Mouse (Mus musculus) testis, adult 2 months (tissue): ENCODE measurements around the gene Agbl5. TPM values are rescaled to one million over a fixed set of nuclear protein-coding genes. Genes with fewer than 3 reads are reported as not detected.

ENCODE experiments used
- H3K27ac ChIP-seq: fragments of 200-500 bp; 2 replicates; pipeline ENCODE4 v1.5.1; 2012; ENCODE audit warnings: low read depth, low read length; ENCODE audit not compliant: control insufficient read depth, insufficient read depth
- H3K27me3 ChIP-seq: fragments of 200-500 bp; 2 replicates; pipeline ENCODE4 v1.6.1; 2012; ENCODE audit warnings: mild to moderate bottlenecking, low read length, moderate library complexity; ENCODE audit not compliant: control insufficient read depth, insufficient read depth
- H3K36me3 ChIP-seq: fragments of 200-500 bp; 2 replicates; pipeline ENCODE4 v1.6.1; 2012; ENCODE audit warnings: mild to moderate bottlenecking, low read length; ENCODE audit not compliant: control insufficient read depth, insufficient read depth
- H3K4me1 ChIP-seq: fragments of 200-500 bp; 2 replicates; pipeline ENCODE4 v1.6.1; 2012; ENCODE audit warnings: low read length; ENCODE audit not compliant: control insufficient read depth, insufficient read depth
- H3K4me3 ChIP-seq: fragments of 200-500 bp; 2 replicates; pipeline ENCODE4 v1.5.1; 2012; ENCODE audit warnings: low read depth, mild to moderate bottlenecking, low read length, moderate library complexity, mixed read lengths; ENCODE audit not compliant: control insufficient read depth
- CTCF ChIP-seq: fragments of 200-500 bp; IDR thresholded peaks from 2 replicates; pipeline ENCODE4 v1.5.1; 2012; ENCODE audit warnings: low read depth, mild to moderate bottlenecking, inconsistent platforms, low read length, moderate library complexity; ENCODE audit not compliant: control insufficient read depth, insufficient read depth, insufficient replicate concordance
- POLR2A ChIP-seq: fragments of 200-500 bp; IDR thresholded peaks from 2 replicates; pipeline ENCODE4 v1.6.1; 2012; ENCODE audit warnings: low read depth, mild to moderate bottlenecking, inconsistent platforms, low read length, moderate library complexity; ENCODE audit not compliant: control insufficient read depth
- polyA plus RNA-seq: library from polyadenylated mRNA; depleted of rRNA; stranded (reverse); fragments of >200 nt; gene quantifications from 2 replicates; pipeline ENCODE4 v1.2.3, GENCODE M21; 2012; rRNA removed

Agbl5 gene
- polyA plus RNA-seq, 1 experiment: 489 TPM

DNA sequence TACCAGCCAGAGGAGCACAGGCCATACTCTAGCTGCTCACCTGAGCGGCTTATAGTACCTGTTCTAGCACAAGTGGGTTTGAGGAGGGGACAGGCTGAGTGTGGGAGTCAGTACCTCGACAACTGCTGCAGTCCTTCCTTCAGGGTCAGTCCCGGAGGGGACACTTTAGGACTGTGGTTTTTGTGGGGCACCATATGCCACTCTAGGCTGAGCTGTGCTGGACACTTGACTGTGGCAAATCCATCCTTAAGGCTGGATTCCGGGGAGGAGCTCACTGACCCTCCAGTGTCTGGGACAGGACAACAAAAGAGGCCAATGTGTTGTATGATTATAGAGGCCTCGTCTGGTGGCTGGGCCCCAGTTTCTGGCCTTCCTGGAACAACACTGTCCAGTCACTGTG is 64.1 kb downstream of the Agbl5 start:
- Histone ChIP-seq H3K27me3 (no peaks in the 10 kb centered on the region), H3K4me1 (peaks cover 8% of the 10 kb centered on the region), H3K36me3 (peaks cover 10% of the 10 kb centered on the region), H3K27ac (no peak overlapping the region), H3K4me3 (no peak overlapping the region)
- no peak for TF ChIP-seq CTCF
- TF ChIP-seq POLR2A: no peak

DNA sequence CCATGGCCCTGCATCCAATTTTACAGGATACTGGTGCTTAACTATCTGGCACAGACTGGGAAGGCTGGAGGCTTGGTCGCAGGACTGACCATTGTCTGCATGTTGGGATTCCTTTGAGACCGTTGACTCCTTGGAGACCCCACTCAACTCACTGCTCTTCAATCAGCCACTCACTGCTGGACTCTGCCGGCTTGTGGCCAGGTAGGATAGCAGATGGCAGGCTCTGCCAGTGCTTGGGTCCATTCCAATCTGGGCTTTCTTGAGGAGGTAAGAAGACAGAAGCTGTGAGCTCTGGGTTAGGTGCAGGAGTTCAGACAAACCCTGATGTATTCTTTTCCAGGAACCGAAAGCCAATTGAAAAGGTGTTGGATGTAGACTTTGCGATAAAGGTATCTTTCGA is 65.6 kb downstream of the Agbl5 start:
- TF ChIP-seq POLR2A: no peak
- TF ChIP-seq CTCF: no peak
- no peak overlapping the region for H3K4me3 ChIP-seq
- no peak overlapping the region for H3K27ac ChIP-seq
- peaks cover 7% of the 10 kb centered on the region for H3K4me1 ChIP-seq
- peaks cover 10% of the 10 kb centered on the region for H3K36me3 ChIP-seq
- no peaks in the 10 kb centered on the region for H3K27me3 ChIP-seq

GRCm38 (mm10) chr5:30954556-30954955 is 66.1 kb downstream of the Agbl5 start:
- no peaks in the 10 kb centered on the region for H3K27me3 ChIP-seq
- peaks cover 10% of the 10 kb centered on the region for H3K36me3 ChIP-seq
- no peak overlapping the region for H3K4me3 ChIP-seq
- peaks cover 10% of the 10 kb centered on the region for H3K4me1 ChIP-seq
- TF ChIP-seq POLR2A (no peak), CTCF (no peak)
- H3K27ac ChIP-seq: no peak overlapping the region

- TF ChIP-seq POLR2A: no peak
- TF ChIP-seq CTCF: no peak
- peaks cover 8% of the 10 kb centered on the region for H3K4me1 ChIP-seq
- H3K36me3 ChIP-seq: peaks cover 10% of the 10 kb centered on the region
- no peaks in the 10 kb centered on the region for H3K27me3 ChIP-seq
- no peak overlapping the region for H3K27ac ChIP-seq
- H3K4me3 ChIP-seq: no peak overlapping the region
Measured at GRCm38 (mm10) chr5:30955751-30956150, 67.3 kb downstream of the Agbl5 start.

Other genes with a start within 250 kb of the Agbl5 start
- gene Slc35f6, start 240.8 kb upstream of the Agbl5 start, polyA plus RNA-seq: 29.4 TPM in 2 replicates
- gene Cenpa, start 221.9 kb upstream of the Agbl5 start, polyA plus RNA-seq: 5.8 and 6.3 TPM in 2 replicates
- 73.0 and 78.9 TPM in 2 replicates for gene Dpysl5, start 177.1 kb upstream of the Agbl5 start, polyA plus RNA-seq
- gene Mapre3, start 74.1 kb upstream of the Agbl5 start, polyA plus RNA-seq: 341 and 342 TPM in 2 replicates
- gene Tmem214, start 20.7 kb upstream of the Agbl5 start, polyA plus RNA-seq: 126 and 131 TPM in 2 replicates
- gene Ost4, start 19.1 kb downstream of the Agbl5 start, polyA plus RNA-seq: 184 and 197 TPM in 2 replicates
- gene Emilin1, start 24.7 kb downstream of the Agbl5 start, polyA plus RNA-seq: 5.7 and 6.5 TPM in 2 replicates
- gene Khk, start 32.7 kb downstream of the Agbl5 start, polyA plus RNA-seq: 6.0 and 10.3 TPM in 2 replicates
- gene Cgref1, start 56.9 kb downstream of the Agbl5 start, polyA plus RNA-seq: 0.69 and 0.77 TPM in 2 replicates
- 79.5 and 83.1 TPM in 2 replicates for gene Preb, start 71.7 kb downstream of the Agbl5 start, polyA plus RNA-seq
- 1.00 and 1.0 TPM in 2 replicates for gene Tcf23, start 80.0 kb downstream of the Agbl5 start, polyA plus RNA-seq
- gene Atraid, start 159.6 kb downstream of the Agbl5 start, polyA plus RNA-seq: 38.7 and 47.7 TPM in 2 replicates
- 5.4 and 6.2 TPM in 2 replicates for gene Slc5a6, start 160.2 kb downstream of the Agbl5 start, polyA plus RNA-seq
- gene Cad, start 166.1 kb downstream of the Agbl5 start, polyA plus RNA-seq: 11.2 and 14.0 TPM in 2 replicates
- 172 and 183 TPM in 2 replicates for gene Dnajc5g, start 217.6 kb downstream of the Agbl5 start, polyA plus RNA-seq
- 311 and 315 TPM in 2 replicates for gene Slc30a3, start 219.5 kb downstream of the Agbl5 start, polyA plus RNA-seq
- 9.8 and 11.1 TPM in 2 replicates for gene Trim54, start 228.0 kb downstream of the Agbl5 start, polyA plus RNA-seq